Mouse (Mus musculus): Measurements from ENCODE around the gene Pip5k1c. TPM values are rescaled to one million over a fixed set of nuclear protein-coding genes. Genes with fewer than 3 reads are reported as not detected.

The Pip5k1c gene
- polyA plus RNA-seq, 1 experiment from 2014 or later = 62.9 TPM

- peaks cover 55% of the 10 kb centered on the region for H3K4me1 ChIP-seq (ENCODE audit: insufficient read depth, low read length)
- no peak overlapping the region for H3K27ac ChIP-seq (ENCODE audit: low read length)
Observed at GRCm38 (mm10) chr10:81360721-81361120, 68.0 kb downstream of the Pip5k1c start.

GRCm38 (mm10) chr10:81362336-81362949, 69.7 kb downstream of the Pip5k1c start:
- no peak overlapping the region for H3K9ac ChIP-seq (replicated peaks; ENCODE audit: low read length)
- H3K36me3 ChIP-seq (ENCODE audit: insufficient read depth, low read length) = peaks cover 11% of the 10 kb centered on the region
- no peaks in the 10 kb centered on the region for H3K9me3 ChIP-seq (ENCODE audit: low read length)
- no peak for ATAC-seq (ENCODE audit: low FRiP score, low TSS enrichment)
- no peak overlapping the region for H3K4me2 ChIP-seq (replicated peaks; ENCODE audit: low read depth, low read length)
- H3K4me3 ChIP-seq (ENCODE audit: low read length) = no peak overlapping the region
- peaks cover 13% of the 10 kb centered on the region for H3K27me3 ChIP-seq (ENCODE audit: insufficient read depth, low read length)
- H3K27ac ChIP-seq (ENCODE audit: low read length) = no peak overlapping the region
- 69% methylated on average over 12 of the region's 12 CpGs for WGBS
- H3K4me1 ChIP-seq (ENCODE audit: insufficient read depth, low read length) = peaks cover 47% of the 10 kb centered on the region

More at GRCm38 (mm10) chr10:81360721-81361120, 68.0 kb downstream of the Pip5k1c start:
- ATAC-seq (ENCODE audit: low FRiP score, low TSS enrichment) = no peak
- H3K9me3 ChIP-seq (ENCODE audit: low read length) = no peaks in the 10 kb centered on the region
- 61% methylated on average over 8 of the region's 8 CpGs for WGBS
- H3K27me3 ChIP-seq (ENCODE audit: insufficient read depth, low read length) = peaks cover 13% of the 10 kb centered on the region
- H3K4me3 ChIP-seq (ENCODE audit: low read length) = no peak overlapping the region
- no peak overlapping the region for H3K4me2 ChIP-seq (replicated peaks; ENCODE audit: low read depth, low read length)
- no peak overlapping the region for H3K9ac ChIP-seq (replicated peaks; ENCODE audit: low read length)
- no peaks in the 10 kb centered on the region for H3K36me3 ChIP-seq (ENCODE audit: insufficient read depth, low read length)

- 10% methylated on average over 50 of the region's 54 CpGs for WGBS
- peak overlapping the region; percentile 59 for H3K9ac ChIP-seq (replicated peaks; ENCODE audit: low read length)
- peak overlapping the region; percentile 71 for H3K4me2 ChIP-seq (replicated peaks; ENCODE audit: low read depth, low read length)
- peaks cover 13% of the 10 kb centered on the region for H3K27me3 ChIP-seq (ENCODE audit: insufficient read depth, low read length)
- H3K4me3 ChIP-seq (ENCODE audit: low read length) = peak overlapping the region; percentile 44
- H3K27ac ChIP-seq (ENCODE audit: low read length) = no peak overlapping the region
- H3K9me3 ChIP-seq (ENCODE audit: low read length) = no peaks in the 10 kb centered on the region
- peaks cover 23% of the 10 kb centered on the region for H3K36me3 ChIP-seq (ENCODE audit: insufficient read depth, low read length)
- H3K4me1 ChIP-seq (ENCODE audit: insufficient read depth, low read length) = peaks cover 36% of the 10 kb centered on the region
- ATAC-seq (ENCODE audit: low FRiP score, low TSS enrichment) = peak; percentile 16
Observed at GRCm38 (mm10) chr10:81363436-81364346, 70.9 kb downstream of the Pip5k1c start.

GRCm38 (mm10) chr10:81364666-81365065, 71.9 kb downstream of the Pip5k1c start:
- peaks cover 30% of the 10 kb centered on the region for H3K4me1 ChIP-seq (ENCODE audit: insufficient read depth, low read length)
- WGBS = 6% methylated on average over 28 of the region's 28 CpGs
- no peak for ATAC-seq (ENCODE audit: low FRiP score, low TSS enrichment)
- H3K27ac ChIP-seq (ENCODE audit: low read length) = no peak overlapping the region
- H3K36me3 ChIP-seq (ENCODE audit: insufficient read depth, low read length) = peaks cover 33% of the 10 kb centered on the region
- H3K9me3 ChIP-seq (ENCODE audit: low read length) = no peaks in the 10 kb centered on the region
- H3K9ac ChIP-seq (replicated peaks; ENCODE audit: low read length) = peak overlapping the region; percentile 59
- peak overlapping the region; percentile 71 for H3K4me2 ChIP-seq (replicated peaks; ENCODE audit: low read depth, low read length)
- peaks cover 13% of the 10 kb centered on the region for H3K27me3 ChIP-seq (ENCODE audit: insufficient read depth, low read length)
- H3K4me3 ChIP-seq (ENCODE audit: low read length) = peak overlapping the region; percentile 44

- H3K4me2 ChIP-seq (replicated peaks; ENCODE audit: low read depth, low read length) = peak overlapping the region; percentile 71; the same call in 1 of the 2 replicates
- no peak for ATAC-seq (ENCODE audit: low FRiP score, low TSS enrichment)
- no peak overlapping the region for H3K4me3 ChIP-seq (ENCODE audit: low read length)
- H3K4me1 ChIP-seq (ENCODE audit: insufficient read depth, low read length) = peaks cover 30% of the 10 kb centered on the region
- H3K36me3 ChIP-seq (ENCODE audit: insufficient read depth, low read length) = peaks cover 37% of the 10 kb centered on the region
- WGBS = 34% methylated on average over 4 of the region's 4 CpGs
- H3K9ac ChIP-seq (replicated peaks; ENCODE audit: low read length) = no peak overlapping the region
- no peak overlapping the region for H3K27ac ChIP-seq (ENCODE audit: low read length)
- H3K27me3 ChIP-seq (ENCODE audit: insufficient read depth, low read length) = peaks cover 13% of the 10 kb centered on the region
- H3K9me3 ChIP-seq (ENCODE audit: low read length) = no peaks in the 10 kb centered on the region
Observed at GRCm38 (mm10) chr10:81365073-81365472, 72.3 kb downstream of the Pip5k1c start.

GRCm38 (mm10) chr10:81365672-81366476, 73.1 kb downstream of the Pip5k1c start, which contains the start of gene 4930404N11Rik:
4930404N11Rik (minus strand) TSS chr10:81365816.
- Histone ChIP-seq H3K9ac (replicated peaks; ENCODE audit: low read length) (peak within 1 kb of the TSS; percentile 59), H3K9me3 (ENCODE audit: low read length) (no peaks in the 10 kb centered on the region), H3K4me2 (replicated peaks; ENCODE audit: low read depth, low read length) (peak within 1 kb of the TSS; percentile 71), H3K36me3 (ENCODE audit: insufficient read depth, low read length) (peaks cover 45% of the 10 kb centered on the region), H3K27ac (ENCODE audit: low read length) (no peak within 1 kb of the TSS), H3K4me3 (ENCODE audit: low read length) (peak within 1 kb of the TSS; percentile 44), H3K27me3 (ENCODE audit: insufficient read depth, low read length) (peaks cover 13% of the 10 kb centered on the region), H3K4me1 (ENCODE audit: insufficient read depth, low read length) (peaks cover 30% of the 10 kb centered on the region)
- 27% methylated on average over 12 of the region's 12 CpGs for WGBS
- ATAC-seq (ENCODE audit: low FRiP score, low TSS enrichment) = no peak

- Histone ChIP-seq H3K36me3 (ENCODE audit: insufficient read depth, low read length) (peaks cover 52% of the 10 kb centered on the region), H3K4me2 (replicated peaks; ENCODE audit: low read depth, low read length) (no peak overlapping the region), H3K27ac (ENCODE audit: low read length) (no peak overlapping the region), H3K4me1 (ENCODE audit: insufficient read depth, low read length) (peaks cover 30% of the 10 kb centered on the region), H3K9ac (replicated peaks; ENCODE audit: low read length) (no peak overlapping the region), H3K9me3 (ENCODE audit: low read length) (no peaks in the 10 kb centered on the region), H3K27me3 (ENCODE audit: insufficient read depth, low read length) (peaks cover 13% of the 10 kb centered on the region), H3K4me3 (ENCODE audit: low read length) (no peak overlapping the region)
- no peak for ATAC-seq (ENCODE audit: low FRiP score, low TSS enrichment)
- WGBS = 81% methylated on average over 6 of the region's 6 CpGs
Observed at GRCm38 (mm10) chr10:81366477-81367206, 73.9 kb downstream of the Pip5k1c start.

- Histone ChIP-seq H3K27me3 (ENCODE audit: insufficient read depth, low read length) (peaks cover 13% of the 10 kb centered on the region), H3K9me3 (ENCODE audit: low read length) (no peaks in the 10 kb centered on the region), H3K9ac (replicated peaks; ENCODE audit: low read length) (no peak overlapping the region), H3K36me3 (ENCODE audit: insufficient read depth, low read length) (peaks cover 56% of the 10 kb centered on the region), H3K4me2 (replicated peaks; ENCODE audit: low read depth, low read length) (no peak overlapping the region), H3K4me3 (ENCODE audit: low read length) (no peak overlapping the region), H3K27ac (ENCODE audit: low read length) (no peak overlapping the region), H3K4me1 (ENCODE audit: insufficient read depth, low read length) (peaks cover 30% of the 10 kb centered on the region)
- 85% methylated on average over 6 of the region's 6 CpGs for WGBS
- no peak for ATAC-seq (ENCODE audit: low FRiP score, low TSS enrichment)
Observed at GRCm38 (mm10) chr10:81367207-81367495, 74.4 kb downstream of the Pip5k1c start.

All from kidney, embryonic 16.5 days (tissue).